Mouse (Mus musculus): ENCODE results near the gene Hoxd9. TPM values are rescaled to one million over a fixed set of nuclear protein-coding genes. Genes with fewer than 3 reads are reported as not detected.

The Hoxd9 gene
- polyA plus RNA-seq, 1 experiment = not detected

GRCm38 (mm10) chr2:74749337-74750121 lies 52.0 kb downstream of the Hoxd9 start:
- peaks cover 36% of the 10 kb centered on the region for H3K27me3 ChIP-seq (ENCODE audit: control insufficient read depth, insufficient read depth, insufficient read length)
- H3K4me3 ChIP-seq (ENCODE audit: insufficient read depth, poor library complexity, severe bottlenecking) = no peak overlapping the region
- no peak overlapping the region for H3ac ChIP-seq (ENCODE audit: control insufficient read depth, insufficient read length, low read depth)
- no peak for TF ChIP-seq CEBPB (IDR thresholded peaks at IDR 0.05; ENCODE audit: low read depth)
- TF ChIP-seq MYOG (IDR thresholded peaks at IDR 0.05; ENCODE audit: control insufficient read depth, extremely low read depth, insufficient read length) = no peak
- no peak for TF ChIP-seq MYOD1 (IDR thresholded peaks at IDR 0.05; ENCODE audit: control insufficient read depth, insufficient read length, low read depth)
- TF ChIP-seq USF1 (IDR thresholded peaks at IDR 0.05; ENCODE audit: low read depth) = no peak
- no peak for TF ChIP-seq FOSL1 (IDR thresholded peaks at IDR 0.05; ENCODE audit: insufficient read depth, low read length, poor library complexity, severe bottlenecking)
- TF ChIP-seq CTCF (IDR thresholded peaks at IDR 0.05; ENCODE audit: control insufficient read depth, insufficient read depth, insufficient read length) = no peak
- no peak for TF ChIP-seq MAX (IDR thresholded peaks at IDR 0.05)
- H3K79me2 ChIP-seq (ENCODE audit: control insufficient read depth, insufficient read depth) = no peaks in the 10 kb centered on the region
- H3K36me3 ChIP-seq (ENCODE audit: control insufficient read depth, insufficient read depth) = no peaks in the 10 kb centered on the region
- H3K79me3 ChIP-seq (ENCODE audit: low read depth) = no peaks in the 10 kb centered on the region

Small RNAs within 50 kb of the gene (microRNA-seq; reads per million reads assigned to microRNA genes)
- gene Gm44463 (ENCODE audit: borderline microRNAs expressed) (not detected), gene Mir10b (ENCODE audit: borderline microRNAs expressed) (0.36 reads per million)

Other genes starting within 250 kb of the Hoxd9 start
- 7.1 TPM for gene Lnpk, start 118.3 kb upstream of the Hoxd9 start, polyA plus RNA-seq (2012; fragmentation: generic; extraction: Trizol)
- not detected for gene Evx2, start 38.2 kb upstream of the Hoxd9 start, polyA plus RNA-seq (2012; fragmentation: generic; extraction: Trizol)
- not detected for gene Hoxd13, start 29.4 kb upstream of the Hoxd9 start, polyA plus RNA-seq (2012; fragmentation: generic; extraction: Trizol)
- not detected for gene Hoxd12, start 22.7 kb upstream of the Hoxd9 start, polyA plus RNA-seq (2012; fragmentation: generic; extraction: Trizol)
- not detected for gene Hoxd11, start 18.2 kb upstream of the Hoxd9 start, polyA plus RNA-seq (2012; fragmentation: generic; extraction: Trizol)
- gene Hoxd10, start 5.8 kb upstream of the Hoxd9 start, polyA plus RNA-seq (2012; fragmentation: generic; extraction: Trizol) = not detected
- not detected for gene Hoxd8, start 6.9 kb downstream of the Hoxd9 start, polyA plus RNA-seq (2012; fragmentation: generic; extraction: Trizol)
- not detected for gene Hoxd3, start 14.2 kb downstream of the Hoxd9 start, polyA plus RNA-seq (2012; fragmentation: generic; extraction: Trizol)
- not detected for gene Hoxd4, start 14.2 kb downstream of the Hoxd9 start, polyA plus RNA-seq (2012; fragmentation: generic; extraction: Trizol)
- gene Gm28230, start 29.0 kb downstream of the Hoxd9 start, polyA plus RNA-seq (2012; fragmentation: generic; extraction: Trizol) = not detected
- not detected for gene Hoxd1, start 65.3 kb downstream of the Hoxd9 start, polyA plus RNA-seq (2012; fragmentation: generic; extraction: Trizol)
- 30.2 TPM for gene Mtx2, start 128.1 kb downstream of the Hoxd9 start, polyA plus RNA-seq (2012; fragmentation: generic; extraction: Trizol)

Measured in C2C12 (cell line).